Mouse (Mus musculus) layer of hippocampus, adult 2 months (tissue): ENCODE measurements around the gene Eppin. TPM values are rescaled to one million over a fixed set of nuclear protein-coding genes. Genes with fewer than 3 reads are reported as not detected.
"Not testable (repeated sequence)": the region's sequence is repeated elsewhere in the genome, so short reads cannot be mapped to it uniquely, and the experiment has no call there.

ENCODE experiments used
- DNase-seq, 2 experiments: peaks; one replicate each; pipeline ENCODE4 v3.0.0; 2022; ENCODE audit warnings: low spot score in 2 of 2
- H3K27ac ChIP-seq: fragments of 200-600 bp; 2 replicates; pipeline ENCODE4 v1.8.1; 2022
- H3K4me3 ChIP-seq: fragments of 200-600 bp; 2 replicates; pipeline ENCODE4 v1.8.1; 2022; ENCODE audit warnings: mild to moderate bottlenecking
- CTCF ChIP-seq: fragments of 200-600 bp; conservative IDR thresholded peaks from 2 replicates; pipeline ENCODE4 v1.8.1; 2022; ENCODE audit warnings: antibody characterized with exemption, mild to moderate bottlenecking, moderate library complexity
- long read RNA-seq, 2 experiments: library from polyadenylated mRNA; stranded (forward); transcript quantifications; one replicate each; pipeline ENCODE4 v2.0.0; 2021; ENCODE audit warnings: borderline mapping rate in 2 of 2
- total RNA-seq, 2 experiments: library from RNA; stranded (reverse); gene quantifications; 2 replicates each; pipeline ENCODE4 v1.2.3; 2021

The Eppin gene
- not detected for total RNA-seq
- long read RNA-seq, experiment 1 = 0 reads
- long read RNA-seq, experiment 2 = 0 reads

- TF ChIP-seq CTCF = no peak
- Histone ChIP-seq H3K27ac (no peak within 1 kb of the TSS), H3K4me3 (no peak within 1 kb of the TSS)
- no peak for DNase-seq
Measured at GRCm38 (mm10) chr2:164593494-164593893, at the start of gene Eppin. Gene Eppin, minus strand, starts transcription at chr2:164593594.

- Histone ChIP-seq H3K27ac (no peak overlapping the region), H3K4me3 (no peak overlapping the region)
- DNase-seq = peak in 1 of 2 experiments; percentile 21
- TF ChIP-seq CTCF = no peak
Measured at GRCm38 (mm10) chr2:164641881-164642673, 48.7 kb upstream of the Eppin start.

- Histone ChIP-seq H3K27ac (no peak overlapping the region), H3K4me3 (no peak overlapping the region)
- no peak for DNase-seq
- TF ChIP-seq CTCF = no peak
Measured at GRCm38 (mm10) chr2:164641129-164641528, 47.7 kb upstream of the Eppin start.

GRCm38 (mm10) chr2:164638696-164639095, 45.3 kb upstream of the Eppin start, which contains the start of gene Wfdc16:
Gene Wfdc16, minus strand, starts transcription at chr2:164638796.
- no peak for TF ChIP-seq CTCF

GRCm38 (mm10) chr2:164635266-164635665, 41.9 kb upstream of the Eppin start:
- TF ChIP-seq CTCF = peak; percentile 45
- DNase-seq = no peak
- Histone ChIP-seq H3K27ac (no peak overlapping the region), H3K4me3 (no peak overlapping the region)

More at GRCm38 (mm10) chr2:164638696-164639095, 45.3 kb upstream of the Eppin start, which contains the start of gene Wfdc16:
- H3K4me3 ChIP-seq = no peak within 1 kb of the TSS
- H3K27ac ChIP-seq = no peak within 1 kb of the TSS
- DNase-seq = no peak

GRCm38 (mm10) chr2:164621775-164622174, 28.4 kb upstream of the Eppin start:
- Histone ChIP-seq H3K27ac (no peak overlapping the region), H3K4me3 (no peak overlapping the region)
- no peak; the same call in 1 of the 2 replicates for TF ChIP-seq CTCF
- DNase-seq = no peak

- no peak for DNase-seq
- no peak overlapping the region for H3K27ac ChIP-seq
- no peak for TF ChIP-seq CTCF
- H3K4me3 ChIP-seq = no peak overlapping the region
Measured at GRCm38 (mm10) chr2:164619050-164619449, 25.7 kb upstream of the Eppin start.

GRCm38 (mm10) chr2:164615386-164615785, 22.0 kb upstream of the Eppin start:
- TF ChIP-seq CTCF = no peak

GRCm38 (mm10) chr2:164613471-164613870, 20.1 kb upstream of the Eppin start, which contains the start of the genes Wfdc6b and Wfdc8:
Gene Wfdc6b, plus strand, starts transcription at chr2:164613522.
Gene Wfdc8, minus strand, starts transcription at chr2:164613626.
- DNase-seq, H3K27ac ChIP-seq: not testable (repeated sequence)

More at GRCm38 (mm10) chr2:164615386-164615785, 22.0 kb upstream of the Eppin start:
- H3K4me3 ChIP-seq = no peak overlapping the region
- H3K27ac ChIP-seq = no peak overlapping the region
- DNase-seq = no peak

GRCm38 (mm10) chr2:164608781-164609180, 15.4 kb upstream of the Eppin start:
- Histone ChIP-seq H3K27ac (no peak overlapping the region), H3K4me3 (no peak overlapping the region)
- no peak for TF ChIP-seq CTCF
- DNase-seq = no peak

More at GRCm38 (mm10) chr2:164613471-164613870, 20.1 kb upstream of the Eppin start, which contains the start of the genes Wfdc6b and Wfdc8:
- H3K4me3 ChIP-seq = not testable (repeated sequence)

- TF ChIP-seq CTCF = no peak
- H3K4me3 ChIP-seq = no peak overlapping the region
- H3K27ac ChIP-seq = no peak overlapping the region
- no peak for DNase-seq
Measured at GRCm38 (mm10) chr2:164604411-164604810, 11.0 kb upstream of the Eppin start.

- Histone ChIP-seq H3K27ac (no peak overlapping the region), H3K4me3 (no peak overlapping the region)
- DNase-seq = no peak
- TF ChIP-seq CTCF = peak; percentile 28
Measured at GRCm38 (mm10) chr2:164603482-164603881, 10.1 kb upstream of the Eppin start.

GRCm38 (mm10) chr2:164600179-164600578, 6.8 kb upstream of the Eppin start:
- no peak for DNase-seq
- Histone ChIP-seq H3K27ac (no peak overlapping the region), H3K4me3 (no peak overlapping the region)
- peak; percentile 54 for TF ChIP-seq CTCF

GRCm38 (mm10) chr2:164592014-164592413, 1.4 kb downstream of the Eppin start:
- DNase-seq = peak; percentile 29 to 33
- Histone ChIP-seq H3K27ac (no peak overlapping the region), H3K4me3 (no peak overlapping the region)
- TF ChIP-seq CTCF = peak; percentile 88

GRCm38 (mm10) chr2:164585025-164585725, 8.2 kb downstream of the Eppin start, which contains the start of gene Wfdc6a:
Gene Wfdc6a, minus strand, starts transcription at chr2:164585447.
- DNase-seq, H3K27ac ChIP-seq, H3K4me3 ChIP-seq: not testable (repeated sequence)

GRCm38 (mm10) chr2:164573359-164573758, 20.0 kb downstream of the Eppin start, which contains the start of gene Spint3:
Gene Spint3, minus strand, starts transcription at chr2:164573459.
- DNase-seq, H3K27ac ChIP-seq, H3K4me3 ChIP-seq: not testable (repeated sequence)
